Mouse (Mus musculus): ENCODE measurements around the gene Gstt3.

- TF ChIP-seq CTCF (IDR thresholded peaks at IDR 0.05; ENCODE audit: control insufficient read depth, insufficient read depth, insufficient replicate concordance, low read depth, low read length) (no peak), POLR2A (IDR thresholded peaks at IDR 0.05; ENCODE audit: control insufficient read depth, low read depth, low read length) (no peak)
Measured at GRCm38 (mm10) chr10:75823782-75824181, 42.6 kb upstream of the Gstt3 start.
